Comparison of ENCODE assay signal across 27 mouse cellular contexts in the genomic region with DNA sequence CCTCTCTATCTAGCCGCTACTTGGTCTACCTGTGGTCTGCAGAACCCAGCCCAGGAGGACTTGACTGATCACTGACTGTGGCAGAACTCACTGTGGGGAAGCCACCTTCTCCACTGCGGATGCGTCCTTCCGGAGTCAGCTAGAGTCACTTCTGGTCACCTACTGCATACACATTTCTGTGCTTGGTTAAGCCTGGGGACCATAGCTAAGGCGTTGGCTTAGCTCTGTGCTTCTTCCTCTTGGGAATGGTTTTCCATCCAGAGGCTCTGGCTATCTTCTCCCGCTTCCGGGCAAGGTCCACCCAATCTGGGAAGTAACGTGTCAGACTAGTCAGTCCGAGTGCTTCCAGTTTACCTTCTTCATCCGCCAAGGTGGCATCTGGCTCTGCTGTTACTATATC.
"Had no signal": no experiment of that assay in that cellular context is flagged by ENCODE, and none has a peak within 500 bp of the region (broad histone marks: within the 10 kb centered on the region; RNA-seq: fewer than 3 reads in every experiment).

No protein-coding gene starts in this region.

- H3K4me2 ChIP-seq: heart, embryonic 15.5 days; hindbrain, embryonic 12.5 days; hindbrain, embryonic 14.5 days; intestine, embryonic 15.5 days; limb, embryonic 12.5 days; liver, embryonic 11.5 days; liver, embryonic 13.5 days; liver, embryonic 15.5 days had no signal

- H3K27ac ChIP-seq: gastrocnemius, adult 2 months; heart, embryonic 15.5 days; hindbrain, embryonic 10.5 days; hindbrain, embryonic 12.5 days; hindbrain, embryonic 14.5 days; intestine, embryonic 15.5 days; layer of hippocampus, adult 2 months; left cerebral cortex, adult 2 months; limb, embryonic 10.5 days; limb, embryonic 12.5 days; liver, embryonic 13.5 days; liver, embryonic 15.5 days had no signal

- H3K27me3 ChIP-seq: heart, embryonic 15.5 days; hindbrain, embryonic 12.5 days; intestine, embryonic 15.5 days; limb, embryonic 12.5 days; liver, embryonic 13.5 days; liver, embryonic 15.5 days had no signal

- H3K4me3 ChIP-seq: gastrocnemius, adult 2 months; heart, embryonic 15.5 days; hindbrain, embryonic 10.5 days; hindbrain, embryonic 12.5 days; intestine, embryonic 15.5 days; layer of hippocampus, adult 2 months; left cerebral cortex, adult 2 months; limb, embryonic 10.5 days; limb, embryonic 12.5 days; liver, embryonic 13.5 days; liver, embryonic 15.5 days had no signal

- H3K9ac ChIP-seq: heart, embryonic 15.5 days; hindbrain, embryonic 12.5 days; hindbrain, embryonic 14.5 days; intestine, embryonic 15.5 days; limb, embryonic 12.5 days; liver, embryonic 13.5 days; liver, embryonic 15.5 days; liver, postnatal 0 days had no signal

- H3K4me1 ChIP-seq: heart, embryonic 15.5 days; intestine, embryonic 15.5 days; limb, embryonic 12.5 days; liver, embryonic 13.5 days; liver, embryonic 15.5 days had no signal

- DNase-seq: gastrocnemius, adult 2 months; gastrocnemius, postnatal 10 days; gastrocnemius, postnatal 25 days; heart, postnatal 36 days; kidney, adult 18-20 months; kidney, adult 8-10 months; kidney, postnatal 10 days; kidney, postnatal 25 days; kidney, postnatal 4 days; liver; liver, embryonic 13.5 days; liver, postnatal 0 days had no signal

- H3K9me3 ChIP-seq: heart, embryonic 15.5 days; hindbrain, embryonic 10.5 days; hindbrain, embryonic 12.5 days; intestine, embryonic 15.5 days; limb, embryonic 10.5 days; limb, embryonic 12.5 days; liver, embryonic 13.5 days; liver, embryonic 15.5 days had no signal

- H3K36me3 ChIP-seq: heart, embryonic 15.5 days; hindbrain, embryonic 10.5 days; hindbrain, embryonic 12.5 days; intestine, embryonic 15.5 days; limb, embryonic 10.5 days; limb, embryonic 12.5 days; liver, embryonic 13.5 days; liver, embryonic 15.5 days had no signal

- ATAC-seq: forebrain, embryonic 16.5 days; hindbrain, embryonic 16.5 days; inflammation-experienced regulatory T-cells, adult 6 months; intestine, embryonic 15.5 days; intestine, postnatal 0 days; liver, postnatal 0 days had no signal
